Mouse (Mus musculus) embryonic facial prominence, embryonic 12.5 days (tissue): ENCODE results near the gene Ets1. TPM values are rescaled to one million over a fixed set of nuclear protein-coding genes. Genes with fewer than 3 reads are reported as not detected.

Source experiments
- ATAC-seq: fragments of 200-750 bp; cut with Nextera tagmentation; 2 replicates; pipeline ENCODE4 v1.8.0; 2017; ENCODE audit not compliant: insufficient number of reproducible peaks, insufficient read depth, low FRiP score, low TSS enrichment
- H3K27ac ChIP-seq: fragments of 300-500 bp; sonication (generic); 2 replicates; pipeline ENCODE4 v1.5.1; 2016; ENCODE audit warnings: mild to moderate bottlenecking
- H3K27me3 ChIP-seq: fragments of 300-500 bp; sonication (generic); 2 replicates; pipeline ENCODE4 v1.6.1; 2016; ENCODE audit warnings: mild to moderate bottlenecking, moderate library complexity
- H3K36me3 ChIP-seq: fragments of 300-500 bp; sonication (generic); 2 replicates; pipeline ENCODE4 v1.6.1; 2016; ENCODE audit warnings: mild to moderate bottlenecking
- H3K4me1 ChIP-seq: fragments of 300-500 bp; sonication (generic); 2 replicates; pipeline ENCODE4 v1.6.1; 2016
- H3K4me2 ChIP-seq: fragments of 300-500 bp; sonication (generic); replicated peaks from 2 replicates; pipeline ENCODE4 v1.6.1; 2016; ENCODE audit warnings: mild to moderate bottlenecking, moderate library complexity
- H3K4me3 ChIP-seq: fragments of 300-500 bp; sonication (generic); 2 replicates; pipeline ENCODE4 v1.5.1; 2016; ENCODE audit warnings: mild to moderate bottlenecking
- H3K9ac ChIP-seq: fragments of 300-500 bp; sonication (generic); 2 replicates; pipeline ENCODE4 v1.6.1; 2016; ENCODE audit warnings: mild to moderate bottlenecking, moderate library complexity
- H3K9me3 ChIP-seq: fragments of 300-500 bp; sonication (generic); 2 replicates; pipeline ENCODE4 v1.6.1; 2016; ENCODE audit warnings: mild to moderate bottlenecking, moderate library complexity
- WGBS: fragments of 180-500 bp; shearing (Covaris S2); methylation state at CpG from one replicate; pipeline ENCODE4 v1.1.7; 2016; 5-methylcytosine and 5-hydroxymethylcytosine counted together
- polyA plus RNA-seq: library from polyadenylated mRNA; unstranded; fragments of >200 nt; fragmentation: Nextera tagmentation; extraction: Ambion mirVana; gene quantifications from 2 replicates; pipeline ENCODE4 v1.2.1, GENCODE M21; 2016

The Ets1 gene
- polyA plus RNA-seq, 1 experiment from 2014 or later = 46.0 TPM

DNA sequence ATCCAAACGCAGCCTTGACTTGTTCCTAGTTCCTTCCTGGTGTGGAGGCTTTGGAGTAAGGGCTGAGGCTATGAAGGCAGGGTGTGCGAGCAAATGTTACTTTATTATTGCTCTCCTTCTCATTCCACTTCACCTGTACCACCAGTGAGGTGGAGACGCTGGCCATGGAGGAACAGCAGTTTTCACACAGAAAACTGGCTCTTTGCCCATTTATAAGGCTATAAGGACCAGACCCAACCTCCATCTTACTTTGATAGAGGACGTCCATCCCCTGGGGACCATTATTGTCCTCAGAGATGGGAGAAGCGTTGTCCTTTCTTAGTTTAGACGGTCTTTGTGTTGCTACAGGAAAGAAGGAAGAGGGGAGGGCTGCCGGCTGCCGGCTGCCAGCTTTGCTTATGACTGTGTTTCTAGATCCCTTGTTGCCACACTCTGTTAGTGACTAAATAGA lies 63.4 kb downstream of the Ets1 start:
- 69% methylated on average over 8 of the region's 8 CpGs for WGBS
- H3K4me2 ChIP-seq = peak overlapping the region; percentile 23
- H3K9me3 ChIP-seq = no peaks in the 10 kb centered on the region
- H3K27ac ChIP-seq = no peak overlapping the region
- no peaks in the 10 kb centered on the region; the same call in 1 of the 2 replicates for H3K27me3 ChIP-seq
- ATAC-seq = no peak
- H3K4me1 ChIP-seq = peaks cover 36% of the 10 kb centered on the region
- no peaks in the 10 kb centered on the region for H3K36me3 ChIP-seq
- H3K9ac ChIP-seq = no peak overlapping the region
- H3K4me3 ChIP-seq = no peak overlapping the region

- Histone ChIP-seq H3K4me3 (no peak overlapping the region), H3K4me1 (peaks cover 36% of the 10 kb centered on the region), H3K27me3 (no peaks in the 10 kb centered on the region), H3K36me3 (no peaks in the 10 kb centered on the region), H3K4me2 (peak overlapping the region; percentile 23; the same call in 1 of the 2 replicates), H3K9me3 (no peaks in the 10 kb centered on the region), H3K9ac (no peak overlapping the region), H3K27ac (no peak overlapping the region)
- WGBS = 58% methylated on average over 7 of the region's 7 CpGs
- no peak for ATAC-seq
Observed at GRCm38 (mm10) chr9:32700091-32700905, 64.3 kb downstream of the Ets1 start.

DNA sequence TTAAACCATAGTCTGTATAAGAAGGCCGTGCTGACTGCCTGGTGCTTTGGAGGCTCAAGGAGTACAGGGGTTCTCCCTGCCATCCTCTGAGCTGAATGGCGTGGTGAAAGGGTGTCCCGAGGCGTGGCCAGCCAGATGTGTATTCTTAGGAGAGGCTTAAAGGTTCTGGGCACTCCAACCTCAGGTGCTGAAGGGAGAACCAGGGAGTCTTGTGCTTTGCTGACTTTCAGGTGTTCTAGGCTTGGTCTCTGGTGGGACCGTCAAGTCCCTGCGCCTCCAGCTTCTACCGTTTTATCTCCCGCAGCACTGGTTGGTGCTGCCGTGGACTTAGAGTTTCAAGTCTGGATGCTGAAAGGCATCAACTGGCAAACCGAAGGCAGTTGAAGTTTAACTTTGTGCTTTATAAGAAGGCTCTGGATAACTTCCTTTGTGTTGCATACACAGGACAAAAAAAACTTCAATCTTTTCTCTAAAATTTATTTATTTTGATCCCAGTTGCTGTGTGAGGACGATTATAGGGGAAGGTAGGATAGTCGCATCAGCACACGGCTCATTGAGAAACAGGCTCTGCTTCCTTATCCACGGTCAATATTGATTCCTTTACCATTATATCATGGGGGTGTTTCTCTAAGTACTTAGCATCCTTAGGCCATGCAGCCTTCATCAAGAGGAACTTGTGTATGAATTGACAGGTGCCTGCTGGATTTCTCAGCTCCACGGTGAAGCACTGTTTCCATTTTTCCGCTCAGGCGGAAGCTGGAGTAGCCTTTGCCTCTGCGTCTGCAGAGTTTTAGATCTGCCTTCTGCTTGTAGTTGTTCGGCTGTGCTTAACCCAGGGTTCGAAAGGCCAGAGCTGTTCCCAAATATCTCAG lies 65.3 kb downstream of the Ets1 start:
- H3K4me2 ChIP-seq = no peak overlapping the region
- no peak for ATAC-seq
- H3K4me1 ChIP-seq = peaks cover 33% of the 10 kb centered on the region
- H3K27ac ChIP-seq = no peak overlapping the region
- H3K36me3 ChIP-seq = no peaks in the 10 kb centered on the region
- no peak overlapping the region for H3K9ac ChIP-seq
- 85% methylated on average over 20 of the region's 20 CpGs for WGBS
- no peaks in the 10 kb centered on the region for H3K27me3 ChIP-seq
- no peaks in the 10 kb centered on the region for H3K9me3 ChIP-seq
- H3K4me3 ChIP-seq = no peak overlapping the region

DNA sequence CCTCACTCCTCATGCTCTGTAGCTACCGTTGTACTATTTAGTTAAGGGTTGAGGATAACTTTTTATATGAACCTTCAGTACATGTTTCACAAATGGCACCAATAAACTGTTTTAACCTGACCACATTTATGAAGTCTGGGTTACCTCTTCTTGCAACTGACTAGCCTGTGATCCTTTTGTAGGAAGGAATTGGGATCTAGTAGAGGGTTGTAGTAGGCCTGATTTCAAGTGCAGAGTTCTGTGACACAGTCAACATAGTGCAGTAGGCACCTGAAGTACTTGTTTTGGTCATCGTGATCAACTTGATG lies 65.9 kb downstream of the Ets1 start:
- no peaks in the 10 kb centered on the region for H3K27me3 ChIP-seq
- peaks cover 33% of the 10 kb centered on the region for H3K4me1 ChIP-seq
- H3K4me2 ChIP-seq = no peak overlapping the region
- H3K9ac ChIP-seq = no peak overlapping the region
- no peaks in the 10 kb centered on the region for H3K9me3 ChIP-seq
- WGBS = 75% methylated on average over 2 of the region's 2 CpGs
- no peak for ATAC-seq
- no peak overlapping the region for H3K27ac ChIP-seq
- H3K36me3 ChIP-seq = no peaks in the 10 kb centered on the region
- no peak overlapping the region for H3K4me3 ChIP-seq

- no peaks in the 10 kb centered on the region for H3K36me3 ChIP-seq
- H3K4me3 ChIP-seq = no peak overlapping the region
- WGBS = 52% methylated on average over 4 of the region's 4 CpGs
- H3K27me3 ChIP-seq = no peaks in the 10 kb centered on the region
- no peak overlapping the region for H3K9ac ChIP-seq
- no peaks in the 10 kb centered on the region for H3K9me3 ChIP-seq
- no peak for ATAC-seq
- peaks cover 27% of the 10 kb centered on the region for H3K4me1 ChIP-seq
- H3K4me2 ChIP-seq = no peak overlapping the region
- no peak overlapping the region for H3K27ac ChIP-seq
Observed at GRCm38 (mm10) chr9:32702836-32703395, 66.9 kb downstream of the Ets1 start.

GRCm38 (mm10) chr9:32703976-32704745 lies 68.1 kb downstream of the Ets1 start:
- H3K4me2 ChIP-seq = no peak overlapping the region
- H3K9ac ChIP-seq = no peak overlapping the region
- H3K27me3 ChIP-seq = no peaks in the 10 kb centered on the region
- 84% methylated on average over 7 of the region's 7 CpGs for WGBS
- no peak overlapping the region for H3K4me3 ChIP-seq
- H3K9me3 ChIP-seq = no peaks in the 10 kb centered on the region
- H3K36me3 ChIP-seq = no peaks in the 10 kb centered on the region
- H3K4me1 ChIP-seq = peaks cover 29% of the 10 kb centered on the region
- no peak overlapping the region for H3K27ac ChIP-seq
- ATAC-seq = no peak

- Histone ChIP-seq H3K9ac (no peak overlapping the region), H3K9me3 (no peaks in the 10 kb centered on the region), H3K4me3 (no peak overlapping the region), H3K4me1 (peaks cover 31% of the 10 kb centered on the region), H3K27ac (no peak overlapping the region), H3K27me3 (no peaks in the 10 kb centered on the region), H3K4me2 (no peak overlapping the region), H3K36me3 (no peaks in the 10 kb centered on the region)
- 67% methylated on average over 9 of the region's 9 CpGs for WGBS
- no peak for ATAC-seq
Observed at GRCm38 (mm10) chr9:32705827-32706478, 69.9 kb downstream of the Ets1 start.

- Histone ChIP-seq H3K36me3 (no peaks in the 10 kb centered on the region), H3K4me2 (no peak overlapping the region), H3K4me1 (peaks cover 37% of the 10 kb centered on the region), H3K4me3 (no peak overlapping the region), H3K27ac (no peak overlapping the region), H3K9me3 (no peaks in the 10 kb centered on the region), H3K27me3 (no peaks in the 10 kb centered on the region), H3K9ac (no peak overlapping the region)
- no peak for ATAC-seq
- 72% methylated on average over 3 of the region's 3 CpGs for WGBS
Observed at GRCm38 (mm10) chr9:32707436-32707835, 71.4 kb downstream of the Ets1 start.

GRCm38 (mm10) chr9:32708491-32708890 lies 72.5 kb downstream of the Ets1 start:
- 69% methylated on average over 6 of the region's 6 CpGs for WGBS
- no peak for ATAC-seq

GRCm38 (mm10) chr9:32709359-32709758 lies 73.3 kb downstream of the Ets1 start:
- H3K9ac ChIP-seq = no peak overlapping the region
- no peaks in the 10 kb centered on the region for H3K36me3 ChIP-seq
- H3K4me1 ChIP-seq = peaks cover 52% of the 10 kb centered on the region
- 19% methylated on average over 5 of the region's 5 CpGs for WGBS
- no peaks in the 10 kb centered on the region for H3K9me3 ChIP-seq
- no peak overlapping the region for H3K4me3 ChIP-seq
- H3K27ac ChIP-seq = no peak overlapping the region
- ATAC-seq = 0 out of 2 replicates have a peak, but pooled peaks have one; percentile 24
- H3K27me3 ChIP-seq = no peaks in the 10 kb centered on the region
- 0 out of 2 replicates have a peak overlapping the region, but pooled peaks have one; percentile 7 for H3K4me2 ChIP-seq

More at GRCm38 (mm10) chr9:32708491-32708890, 72.5 kb downstream of the Ets1 start:
- Histone ChIP-seq H3K27me3 (no peaks in the 10 kb centered on the region), H3K4me2 (no peak overlapping the region), H3K9me3 (no peaks in the 10 kb centered on the region), H3K4me1 (peaks cover 44% of the 10 kb centered on the region), H3K27ac (no peak overlapping the region), H3K36me3 (no peaks in the 10 kb centered on the region), H3K4me3 (no peak overlapping the region), H3K9ac (no peak overlapping the region)
